Mouse (Mus musculus): ENCODE measurements around the gene Hnf1a. TPM values are rescaled to one million over a fixed set of nuclear protein-coding genes. Genes with fewer than 3 reads are reported as not detected.

Hnf1a gene
- polyA plus RNA-seq (2015; fragmentation: Nextera tagmentation; extraction: Ambion mirVana) = 12.0 and 13.9 TPM in 2 replicates

- 51% methylated on average over 17 of the region's 17 CpGs for WGBS
- peak; percentile 23; the same call in 1 of the 2 replicates for ATAC-seq (replicated peaks; ENCODE audit: low FRiP score)
- Histone ChIP-seq H3K9me3 (replicated peaks) (no peaks in the 10 kb centered on the region), H3K9ac (peak within 1 kb of the TSS; percentile 54), H3K4me3 (replicated peaks) (peak within 1 kb of the TSS; percentile 49), H3K27ac (peak within 1 kb of the TSS; percentile 95), H3K36me3 (no peaks in the 10 kb centered on the region), H3K4me1 (peaks cover 44% of the 10 kb centered on the region), H3K27me3 (0 out of 2 replicates have a peak, but pooled peaks cover 4% of the 10 kb centered on the region), H3K4me2 (peak within 1 kb of the TSS; percentile 54)
These were observed at the start of gene Hnf1a for GRCm38 (mm10) chr5:114970824-114971227. Gene Hnf1a (minus strand): TSS chr5:114971094.

- H3K4me2 ChIP-seq = no peak overlapping the region
- ATAC-seq (replicated peaks; ENCODE audit: low FRiP score) = no peak
- H3K36me3 ChIP-seq = peaks cover 3% of the 10 kb centered on the region; the same call in 1 of the 2 replicates
- WGBS = 53% methylated on average over 4 of the region's 4 CpGs
- no peak overlapping the region for H3K4me3 ChIP-seq (replicated peaks)
- no peak overlapping the region for H3K9ac ChIP-seq
- H3K27me3 ChIP-seq = no peaks in the 10 kb centered on the region
- H3K9me3 ChIP-seq (replicated peaks) = no peaks in the 10 kb centered on the region
- H3K27ac ChIP-seq = peak overlapping the region; percentile 65
- H3K4me1 ChIP-seq = peaks cover 42% of the 10 kb centered on the region
These were observed 47.9 kb upstream of the Hnf1a start for GRCm38 (mm10) chr5:115018813-115019212.

GRCm38 (mm10) chr5:115018270-115018669 lies 47.4 kb upstream of the Hnf1a start:
- peaks cover 3% of the 10 kb centered on the region; the same call in 1 of the 2 replicates for H3K36me3 ChIP-seq
- H3K9me3 ChIP-seq (replicated peaks) = no peaks in the 10 kb centered on the region
- no peaks in the 10 kb centered on the region for H3K27me3 ChIP-seq
- 0 out of 2 replicates have a peak overlapping the region, but pooled peaks have one; percentile 21 for H3K4me2 ChIP-seq
- H3K4me1 ChIP-seq = peaks cover 47% of the 10 kb centered on the region
- no peak overlapping the region for H3K9ac ChIP-seq
- no peak for ATAC-seq (replicated peaks; ENCODE audit: low FRiP score)
- whole genome bisulfite sequencing = 31% methylated on average over 2 of the region's 2 CpGs
- no peak overlapping the region for H3K4me3 ChIP-seq (replicated peaks)
- peak overlapping the region; percentile 60 for H3K27ac ChIP-seq

- H3K27me3 ChIP-seq = no peaks in the 10 kb centered on the region
- ATAC-seq (replicated peaks; ENCODE audit: low FRiP score) = no peak
- WGBS = 56% methylated on average over 4 of the region's 4 CpGs
These were observed 44.2 kb upstream of the Hnf1a start for GRCm38 (mm10) chr5:115015121-115015520.

GRCm38 (mm10) chr5:115014570-115014969 lies 43.7 kb upstream of the Hnf1a start:
- Histone ChIP-seq H3K9ac (no peak overlapping the region), H3K36me3 (no peaks in the 10 kb centered on the region), H3K4me2 (no peak overlapping the region), H3K4me3 (replicated peaks) (no peak overlapping the region), H3K27me3 (no peaks in the 10 kb centered on the region), H3K27ac (no peak overlapping the region), H3K9me3 (replicated peaks) (no peaks in the 10 kb centered on the region), H3K4me1 (peaks cover 70% of the 10 kb centered on the region)
- ATAC-seq (replicated peaks; ENCODE audit: low FRiP score) = no peak
- 49% methylated on average over 1 of the region's 1 CpGs for WGBS

More at GRCm38 (mm10) chr5:115015121-115015520, 44.2 kb upstream of the Hnf1a start:
- no peak overlapping the region for H3K4me2 ChIP-seq
- H3K4me1 ChIP-seq = peaks cover 64% of the 10 kb centered on the region
- H3K9ac ChIP-seq = no peak overlapping the region
- no peak overlapping the region for H3K4me3 ChIP-seq (replicated peaks)
- H3K36me3 ChIP-seq = no peaks in the 10 kb centered on the region
- H3K27ac ChIP-seq = no peak overlapping the region
- H3K9me3 ChIP-seq (replicated peaks) = no peaks in the 10 kb centered on the region

- H3K4me1 ChIP-seq = peaks cover 67% of the 10 kb centered on the region
These were observed 42.5 kb upstream of the Hnf1a start for GRCm38 (mm10) chr5:115013436-115013835.

GRCm38 (mm10) chr5:115011519-115012261 lies 40.8 kb upstream of the Hnf1a start:
- no peaks in the 10 kb centered on the region for H3K27me3 ChIP-seq
- H3K4me1 ChIP-seq = peaks cover 50% of the 10 kb centered on the region
- H3K27ac ChIP-seq = peak overlapping the region; percentile 93
- H3K4me2 ChIP-seq = peak overlapping the region; percentile 82
- no peaks in the 10 kb centered on the region for H3K9me3 ChIP-seq (replicated peaks)
- peak overlapping the region; percentile 100 for H3K9ac ChIP-seq
- peak overlapping the region; percentile 98 for H3K4me3 ChIP-seq (replicated peaks)
- H3K36me3 ChIP-seq = no peaks in the 10 kb centered on the region
- peak; percentile 49 for ATAC-seq (replicated peaks; ENCODE audit: low FRiP score)
- under 1% methylated on average over 62 of the region's 63 CpGs for WGBS

More at GRCm38 (mm10) chr5:115013436-115013835, 42.5 kb upstream of the Hnf1a start:
- H3K9me3 ChIP-seq (replicated peaks) = no peaks in the 10 kb centered on the region
- no peak overlapping the region for H3K27ac ChIP-seq
- no peaks in the 10 kb centered on the region for H3K27me3 ChIP-seq
- H3K4me3 ChIP-seq (replicated peaks) = peak overlapping the region; percentile 98; the same call in 1 of the 2 replicates
- 0 out of 2 replicates have a peak overlapping the region, but pooled peaks have one; percentile 100 for H3K9ac ChIP-seq
- no peaks in the 10 kb centered on the region for H3K36me3 ChIP-seq
- no peak for ATAC-seq (replicated peaks; ENCODE audit: low FRiP score)
- peak overlapping the region; percentile 82 for H3K4me2 ChIP-seq
- 62% methylated on average over 3 of the region's 3 CpGs for WGBS

- H3K36me3 ChIP-seq = no peaks in the 10 kb centered on the region
- ATAC-seq (replicated peaks; ENCODE audit: low FRiP score) = peak; percentile 53
- peak overlapping the region; percentile 82 for H3K4me2 ChIP-seq
- peak overlapping the region; percentile 98 for H3K4me3 ChIP-seq (replicated peaks)
- H3K9me3 ChIP-seq (replicated peaks) = no peaks in the 10 kb centered on the region
- H3K27ac ChIP-seq = peak overlapping the region; percentile 93
- H3K27me3 ChIP-seq = no peaks in the 10 kb centered on the region
- H3K4me1 ChIP-seq = peaks cover 48% of the 10 kb centered on the region
- under 1% methylated on average over 55 of the region's 57 CpGs for WGBS
- peak overlapping the region; percentile 100 for H3K9ac ChIP-seq
These were observed 40.3 kb upstream of the Hnf1a start for GRCm38 (mm10) chr5:115011217-115011518.

GRCm38 (mm10) chr5:115010577-115011216 lies 39.8 kb upstream of the Hnf1a start, which contains the start of gene Sppl3:
Gene Sppl3 (plus strand): TSS chr5:115011137.
- WGBS = under 1% methylated on average over 59 of the region's 65 CpGs
- peak within 1 kb of the TSS; percentile 82 for H3K4me2 ChIP-seq
- no peaks in the 10 kb centered on the region for H3K36me3 ChIP-seq
- H3K4me3 ChIP-seq (replicated peaks) = peak within 1 kb of the TSS; percentile 98
- no peaks in the 10 kb centered on the region for H3K9me3 ChIP-seq (replicated peaks)
- ATAC-seq (replicated peaks; ENCODE audit: low FRiP score) = peak; percentile 93
- H3K9ac ChIP-seq = peak within 1 kb of the TSS; percentile 100
- H3K4me1 ChIP-seq = peaks cover 46% of the 10 kb centered on the region
- H3K27ac ChIP-seq = peak within 1 kb of the TSS; percentile 93
- H3K27me3 ChIP-seq = no peaks in the 10 kb centered on the region

- no peaks in the 10 kb centered on the region for H3K27me3 ChIP-seq
- no peaks in the 10 kb centered on the region for H3K36me3 ChIP-seq
- no peak overlapping the region for H3K27ac ChIP-seq
- H3K4me3 ChIP-seq (replicated peaks) = peak overlapping the region; percentile 98; the same call in 1 of the 2 replicates
- 42% methylated on average over 3 of the region's 3 CpGs for WGBS
- H3K9me3 ChIP-seq (replicated peaks) = no peaks in the 10 kb centered on the region
- H3K4me1 ChIP-seq = peaks cover 38% of the 10 kb centered on the region
- no peak overlapping the region for H3K9ac ChIP-seq
- peak overlapping the region; percentile 82 for H3K4me2 ChIP-seq
- ATAC-seq (replicated peaks; ENCODE audit: low FRiP score) = no peak
These were observed 39.1 kb upstream of the Hnf1a start for GRCm38 (mm10) chr5:115009961-115010360.

GRCm38 (mm10) chr5:115009143-115009542 lies 38.2 kb upstream of the Hnf1a start:
- Histone ChIP-seq H3K4me1 (peaks cover 38% of the 10 kb centered on the region), H3K27ac (no peak overlapping the region), H3K4me3 (replicated peaks) (no peak overlapping the region), H3K36me3 (no peaks in the 10 kb centered on the region), H3K9ac (no peak overlapping the region), H3K9me3 (replicated peaks) (no peaks in the 10 kb centered on the region), H3K27me3 (no peaks in the 10 kb centered on the region), H3K4me2 (no peak overlapping the region)
- 88% methylated on average over 6 of the region's 6 CpGs for WGBS
- no peak for ATAC-seq (replicated peaks; ENCODE audit: low FRiP score)

GRCm38 (mm10) chr5:115008307-115008706 lies 37.4 kb upstream of the Hnf1a start:
- H3K4me3 ChIP-seq (replicated peaks) = no peak overlapping the region
- ATAC-seq (replicated peaks; ENCODE audit: low FRiP score) = no peak
- H3K9me3 ChIP-seq (replicated peaks) = no peaks in the 10 kb centered on the region
- peaks cover 35% of the 10 kb centered on the region for H3K4me1 ChIP-seq
- H3K9ac ChIP-seq = no peak overlapping the region
- 0 out of 2 replicates have a peak, but pooled peaks cover 4% of the 10 kb centered on the region for H3K27me3 ChIP-seq
- H3K27ac ChIP-seq = no peak overlapping the region
- WGBS = 83% methylated on average over 7 of the region's 7 CpGs
- H3K36me3 ChIP-seq = no peaks in the 10 kb centered on the region
- no peak overlapping the region for H3K4me2 ChIP-seq
